Mouse (Mus musculus) intestine, embryonic 15.5 days (tissue): ENCODE measurements around the gene Cd69. TPM values are rescaled to one million over a fixed set of nuclear protein-coding genes. Genes with fewer than 3 reads are reported as not detected.

Source experiments
- ATAC-seq: fragments of 200-750 bp; cut with Nextera tagmentation; 2 replicates; pipeline ENCODE4 v1.8.0; 2017; ENCODE audit warnings: moderate TSS enrichment, moderate library complexity
- H3K27ac ChIP-seq: fragments of 300-500 bp; sonication (generic); 2 replicates; pipeline ENCODE4 v1.5.1; 2015; ENCODE audit warnings: mild to moderate bottlenecking, inconsistent platforms
- H3K27me3 ChIP-seq: fragments of 300-500 bp; sonication (generic); replicated peaks from 2 replicates; pipeline ENCODE4 v1.6.1; 2015; ENCODE audit warnings: inconsistent platforms
- H3K36me3 ChIP-seq: fragments of 300-500 bp; sonication (generic); 2 replicates; pipeline ENCODE4 v1.6.1; 2015; ENCODE audit warnings: inconsistent platforms
- H3K4me1 ChIP-seq: fragments of 300-500 bp; sonication (generic); replicated peaks from 2 replicates; pipeline ENCODE4 v1.6.1; 2015; ENCODE audit warnings: inconsistent platforms
- H3K4me2 ChIP-seq: fragments of 300-500 bp; sonication (generic); replicated peaks from 2 replicates; pipeline ENCODE4 v1.6.1; 2015; ENCODE audit warnings: mild to moderate bottlenecking, inconsistent platforms
- H3K4me3 ChIP-seq: fragments of 300-500 bp; sonication (generic); replicated peaks from 2 replicates; pipeline ENCODE4 v1.5.1; 2015; ENCODE audit warnings: inconsistent platforms
- H3K9ac ChIP-seq: fragments of 300-500 bp; sonication (generic); 2 replicates; pipeline ENCODE4 v1.6.1; 2015; ENCODE audit warnings: inconsistent platforms
- H3K9me3 ChIP-seq: fragments of 300-500 bp; sonication (generic); 2 replicates; pipeline ENCODE4 v1.6.1; 2016; ENCODE audit warnings: inconsistent platforms
- WGBS: fragments of 180-500 bp; shearing (Covaris S2); methylation state at CpG from one replicate; pipeline ENCODE4 v1.1.7; 2015; 5-methylcytosine and 5-hydroxymethylcytosine counted together
- polyA plus RNA-seq: library from polyadenylated mRNA; unstranded; fragments of >200 nt; fragmentation: Nextera tagmentation; extraction: Ambion mirVana; gene quantifications from 2 replicates; pipeline ENCODE4 v1.2.1, GENCODE M21; 2015

Gene Cd69
- polyA plus RNA-seq, 1 experiment from 2014 or later, result 0.28 TPM

DNA sequence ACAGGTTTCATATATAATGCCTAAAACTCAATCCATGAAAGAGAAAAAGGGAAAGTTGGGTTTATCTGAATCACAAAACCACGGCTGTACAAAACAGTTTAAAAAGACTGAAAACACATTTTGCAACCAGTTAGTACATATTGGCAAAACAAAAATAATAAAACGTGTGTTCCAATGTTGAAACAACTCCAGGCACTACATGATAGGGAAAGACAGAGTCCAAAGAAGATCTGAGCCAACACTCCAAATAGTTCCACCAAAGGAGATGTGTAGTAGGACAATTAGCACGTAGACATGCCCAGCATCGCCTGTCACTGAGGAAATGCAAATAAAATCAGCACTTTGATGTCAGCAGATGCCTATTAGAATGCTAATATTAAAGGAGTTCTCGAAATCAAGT lies 33.8 kb downstream of the Cd69 start:
- no peak overlapping the region for H3K9ac ChIP-seq
- H3K4me1 ChIP-seq, result no peaks in the 10 kb centered on the region
- H3K27ac ChIP-seq, result no peak overlapping the region
- H3K36me3 ChIP-seq, result no peaks in the 10 kb centered on the region
- no peak for ATAC-seq
- no peaks in the 10 kb centered on the region for H3K9me3 ChIP-seq
- H3K27me3 ChIP-seq, result no peaks in the 10 kb centered on the region
- 68% methylated on average over 5 of the region's 5 CpGs for WGBS
- H3K4me3 ChIP-seq, result no peak overlapping the region
- no peak overlapping the region for H3K4me2 ChIP-seq

DNA sequence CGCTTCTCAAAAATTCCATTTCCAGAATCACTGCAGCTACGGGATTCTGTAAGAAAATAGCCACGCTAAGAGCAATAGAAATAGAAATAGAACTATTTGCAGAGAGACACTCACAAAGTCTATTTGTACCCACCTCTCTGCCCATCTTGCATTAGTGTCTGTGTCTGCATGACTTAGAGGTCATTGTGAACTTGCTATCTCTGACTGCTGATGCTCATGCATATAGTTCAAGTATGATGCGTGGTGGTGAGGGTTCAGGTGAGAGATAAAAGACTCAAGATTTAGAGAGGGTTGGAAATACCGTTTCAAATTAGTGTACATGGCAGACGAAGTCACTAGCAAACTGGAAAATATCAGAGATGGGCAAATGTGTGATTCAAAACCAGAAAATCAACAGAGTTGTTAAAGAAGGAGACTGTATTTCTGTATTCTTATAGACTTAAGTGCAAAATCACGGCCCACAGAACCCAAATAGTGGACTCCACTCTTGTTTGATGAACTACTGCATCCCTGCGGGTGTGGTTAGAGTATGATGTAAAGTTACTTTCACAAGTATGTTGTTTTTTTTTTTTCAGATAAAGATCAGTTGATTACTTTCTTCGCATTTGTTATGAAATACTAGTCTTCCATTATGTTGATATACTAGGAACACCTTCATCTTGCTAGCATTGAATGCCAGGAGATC lies 35.5 kb downstream of the Cd69 start:
- ATAC-seq, result no peak
- Histone ChIP-seq H3K36me3 (no peaks in the 10 kb centered on the region), H3K4me1 (0 out of 2 replicates have a peak, but pooled peaks cover 4% of the 10 kb centered on the region), H3K9me3 (no peaks in the 10 kb centered on the region), H3K9ac (no peak overlapping the region), H3K27ac (no peak overlapping the region), H3K4me3 (no peak overlapping the region), H3K27me3 (no peaks in the 10 kb centered on the region), H3K4me2 (no peak overlapping the region)
- WGBS, result 89% methylated on average over 9 of the region's 9 CpGs

DNA sequence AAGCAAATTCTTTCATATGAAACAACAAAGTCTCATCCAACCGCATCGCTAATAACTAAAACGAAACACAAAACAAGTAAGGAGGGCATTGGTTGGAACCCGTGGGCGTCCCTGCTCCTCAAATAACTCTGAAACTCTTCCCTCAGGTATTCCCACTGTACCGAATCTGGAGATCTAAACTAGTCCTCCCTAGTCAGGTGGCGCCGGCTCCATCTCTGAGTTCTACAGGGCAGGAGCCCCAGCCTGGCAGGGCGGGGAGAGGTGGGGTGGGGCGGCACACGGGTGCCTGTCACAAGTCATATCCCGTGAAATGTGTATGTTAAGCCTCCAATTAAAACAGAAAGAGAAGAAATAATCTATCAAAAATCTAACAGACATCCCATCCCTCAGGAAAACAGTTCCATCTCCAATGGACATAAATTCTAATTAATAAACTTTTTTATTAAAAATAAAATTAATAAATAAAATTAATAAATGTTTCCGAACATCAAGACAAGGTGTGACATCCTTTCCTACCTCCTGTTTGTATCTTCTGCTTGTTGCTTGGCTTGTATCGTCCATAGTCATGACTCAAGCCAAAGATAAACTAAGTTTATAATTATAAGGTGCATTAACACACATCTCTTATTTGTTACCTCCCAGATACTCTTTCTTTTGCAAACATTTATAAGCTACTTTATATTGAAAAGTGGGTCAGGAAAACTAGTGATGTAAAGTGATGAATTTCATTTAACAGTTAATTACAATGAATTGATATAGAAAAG lies 36.8 kb downstream of the Cd69 start:
- WGBS, result 12% methylated on average over 14 of the region's 14 CpGs
- Histone ChIP-seq H3K4me2 (peak overlapping the region; percentile 61), H3K27ac (0 out of 2 replicates have a peak overlapping the region, but pooled peaks have one; percentile 48), H3K9me3 (no peaks in the 10 kb centered on the region), H3K36me3 (no peaks in the 10 kb centered on the region), H3K4me3 (peak overlapping the region; percentile 55), H3K27me3 (no peaks in the 10 kb centered on the region), H3K4me1 (0 out of 2 replicates have a peak, but pooled peaks cover 7% of the 10 kb centered on the region), H3K9ac (peak overlapping the region; percentile 52)
- peak; percentile 92 for ATAC-seq

DNA sequence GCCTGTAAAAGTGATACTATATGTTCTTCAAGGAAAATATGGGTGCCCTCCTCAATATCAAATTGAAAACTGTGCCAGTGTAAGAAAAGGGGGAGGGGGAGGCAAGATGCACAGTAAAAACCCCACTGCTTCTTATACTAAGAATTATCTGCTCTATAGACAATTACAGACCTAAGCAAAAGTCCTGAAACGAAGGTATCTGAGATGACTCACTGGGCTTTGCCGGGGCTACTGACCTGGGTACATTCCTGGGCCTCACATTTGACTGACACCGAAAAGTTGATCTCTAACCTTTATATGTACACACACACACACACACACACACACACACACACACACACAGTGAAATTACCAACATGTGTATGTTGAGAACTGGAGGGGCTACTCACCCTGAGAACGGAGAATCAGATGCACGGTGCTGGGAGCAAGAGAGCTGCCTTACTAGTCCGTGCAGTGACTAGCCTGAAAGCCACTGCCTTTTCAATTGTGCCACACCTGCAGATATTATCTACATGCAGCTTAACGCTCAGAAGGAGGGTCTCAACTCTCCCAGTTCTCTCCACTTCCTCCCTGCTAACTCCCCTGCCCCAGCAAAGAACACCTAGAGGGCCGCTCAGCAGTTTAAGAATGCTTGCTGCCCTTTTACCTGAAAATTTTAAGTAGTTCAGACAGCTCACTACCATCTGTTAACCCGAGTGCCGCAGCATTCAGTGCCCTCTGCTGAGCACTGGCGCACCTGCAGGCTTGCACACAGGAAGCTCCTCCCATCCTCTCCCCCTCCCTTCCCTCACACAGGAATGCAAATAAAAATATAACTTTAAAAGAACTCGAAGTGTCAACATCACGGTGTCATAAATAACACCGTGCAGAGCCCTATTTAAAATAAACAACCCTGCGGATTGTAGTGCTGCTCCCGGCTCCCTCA lies 37.6 kb downstream of the Cd69 start:
- peak overlapping the region; percentile 84 for H3K27ac ChIP-seq
- peak overlapping the region; percentile 61 for H3K4me2 ChIP-seq
- H3K4me3 ChIP-seq, result peak overlapping the region; percentile 55
- H3K27me3 ChIP-seq, result no peaks in the 10 kb centered on the region
- ATAC-seq, result peak; percentile 97
- no peaks in the 10 kb centered on the region for H3K36me3 ChIP-seq
- peak overlapping the region; percentile 52 for H3K9ac ChIP-seq
- 0 out of 2 replicates have a peak, but pooled peaks cover 7% of the 10 kb centered on the region for H3K4me1 ChIP-seq
- H3K9me3 ChIP-seq, result no peaks in the 10 kb centered on the region
- WGBS, result 16% methylated on average over 16 of the region's 16 CpGs

DNA sequence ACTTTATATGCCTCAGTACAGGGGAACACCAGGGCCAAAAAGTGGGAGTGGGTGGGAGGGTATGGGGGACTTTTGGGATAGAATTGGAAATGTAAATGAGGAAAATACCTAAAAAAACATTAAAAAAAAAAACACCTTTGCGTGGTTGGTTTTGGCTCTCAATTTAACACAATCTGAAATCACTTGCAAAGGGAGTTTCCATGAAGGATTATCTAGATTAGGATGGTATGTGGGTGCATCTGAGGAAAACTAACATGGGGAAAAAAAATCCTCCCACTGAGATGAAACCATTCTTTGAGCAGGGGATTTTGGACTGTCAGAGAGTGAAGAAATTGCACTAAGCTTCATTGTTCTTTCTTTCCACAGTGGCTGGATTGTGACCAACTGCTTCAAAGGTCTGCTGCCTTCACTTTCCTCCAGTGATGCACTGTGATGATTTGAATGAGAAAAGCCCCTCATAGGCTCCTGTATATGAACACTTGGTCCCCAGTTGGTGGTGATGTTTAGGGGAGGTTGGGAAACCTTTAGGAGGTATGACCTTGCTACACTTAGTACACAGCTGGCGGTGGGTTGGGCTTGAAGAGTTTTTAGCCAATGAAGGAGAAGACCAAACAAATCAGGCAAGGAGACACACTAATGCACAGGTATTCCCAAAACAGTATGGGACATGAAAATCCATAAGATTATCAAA lies 38.4 kb downstream of the Cd69 start:
- Histone ChIP-seq H3K9me3 (no peaks in the 10 kb centered on the region), H3K9ac (no peak overlapping the region), H3K27me3 (no peaks in the 10 kb centered on the region), H3K36me3 (no peaks in the 10 kb centered on the region), H3K4me2 (peak overlapping the region; percentile 61), H3K27ac (peak overlapping the region; percentile 84; the same call in 1 of the 2 replicates), H3K4me3 (peak overlapping the region; percentile 55), H3K4me1 (0 out of 2 replicates have a peak, but pooled peaks cover 7% of the 10 kb centered on the region)
- WGBS, result 82% methylated on average over 2 of the region's 2 CpGs
- no peak for ATAC-seq

DNA sequence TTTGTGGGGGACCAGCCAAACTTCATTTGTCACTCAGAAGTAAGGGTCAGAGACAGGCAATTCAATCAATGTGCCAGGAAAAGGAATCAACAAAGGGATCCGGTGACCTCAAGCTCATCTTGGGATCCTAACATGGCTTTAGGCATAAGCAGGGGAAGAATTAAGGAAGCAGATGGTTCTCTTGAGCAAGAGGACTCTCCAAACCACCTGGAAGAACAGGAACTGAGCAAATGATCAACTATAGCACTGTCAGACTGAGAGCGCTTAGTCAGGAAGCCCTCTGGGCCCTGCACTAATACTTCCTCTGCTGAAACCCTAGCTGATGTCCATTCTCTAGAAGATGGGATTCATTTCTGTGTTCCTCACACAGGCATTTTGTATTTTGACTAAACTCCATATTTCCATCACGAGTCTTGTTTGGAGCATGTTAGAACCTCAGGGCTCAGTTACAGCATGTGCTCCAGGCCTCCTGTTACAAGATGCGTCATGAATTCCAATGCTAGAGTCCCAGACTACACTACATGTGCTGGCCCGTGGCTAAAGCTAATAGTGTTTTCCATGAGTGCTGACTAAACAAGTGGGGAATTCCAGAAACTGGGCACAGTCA lies 39.3 kb downstream of the Cd69 start:
- Histone ChIP-seq H3K4me1 (0 out of 2 replicates have a peak, but pooled peaks cover 10% of the 10 kb centered on the region), H3K27ac (peak overlapping the region; percentile 19), H3K9ac (no peak overlapping the region)

DNA sequence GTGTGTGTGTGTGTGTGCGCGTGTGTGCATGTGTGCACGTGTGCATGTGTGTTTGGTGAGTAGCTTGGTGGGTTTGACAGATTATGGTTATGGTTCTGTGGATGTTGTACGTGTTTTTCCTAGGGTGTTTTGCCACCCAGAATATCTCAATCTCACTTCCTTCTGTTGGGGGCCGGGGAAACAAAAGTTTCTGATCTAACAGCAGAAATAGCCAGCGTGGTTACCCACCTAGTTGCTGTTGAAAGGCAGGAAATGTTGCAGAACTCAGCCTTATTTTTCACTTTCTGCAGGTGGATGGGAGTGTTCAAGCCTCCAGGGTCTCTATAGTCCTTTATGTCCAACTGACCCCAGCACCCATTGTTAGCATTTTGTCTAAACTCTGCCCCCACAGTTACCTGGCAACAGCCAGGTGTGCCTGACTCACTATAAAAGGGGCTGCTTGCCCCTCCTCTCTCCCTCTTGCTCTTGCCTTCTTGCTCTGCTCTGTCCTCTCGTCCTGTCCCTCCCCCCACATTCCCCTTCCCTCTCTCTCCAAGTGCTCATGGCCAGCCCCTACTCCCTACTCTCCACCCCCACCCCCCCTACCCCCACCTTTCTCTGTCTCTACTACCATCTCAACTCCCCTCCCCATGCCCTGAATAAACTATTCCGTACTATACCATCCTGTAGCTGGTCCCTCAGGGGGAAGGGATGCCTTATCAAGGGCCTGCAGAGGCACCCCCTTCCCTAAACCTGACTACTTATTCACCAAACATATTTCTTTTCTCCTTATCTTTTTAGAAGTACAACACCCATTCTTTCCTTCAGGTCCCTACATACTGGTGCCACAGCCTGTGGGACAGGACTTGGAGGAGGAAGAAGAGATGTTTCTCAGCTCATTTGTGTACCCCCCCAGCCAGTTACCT lies 40.5 kb downstream of the Cd69 start:
- 62% methylated on average over 8 of the region's 8 CpGs for WGBS
- Histone ChIP-seq H3K4me2 (no peak overlapping the region; the same call in 1 of the 2 replicates), H3K9me3 (no peaks in the 10 kb centered on the region), H3K9ac (no peak overlapping the region), H3K27ac (peak overlapping the region; percentile 40; the same call in 1 of the 2 replicates), H3K4me1 (peaks cover 17% of the 10 kb centered on the region; the same call in 1 of the 2 replicates), H3K27me3 (no peaks in the 10 kb centered on the region), H3K4me3 (no peak overlapping the region), H3K36me3 (no peaks in the 10 kb centered on the region)
- ATAC-seq, result no peak

More for the DNA sequence above, 39.3 kb downstream of the Cd69 start:
- WGBS, result 77% methylated on average over 5 of the region's 5 CpGs
- Histone ChIP-seq H3K4me2 (peak overlapping the region; percentile 24; the same call in 1 of the 2 replicates), H3K9me3 (no peaks in the 10 kb centered on the region), H3K36me3 (no peaks in the 10 kb centered on the region), H3K27me3 (no peaks in the 10 kb centered on the region), H3K4me3 (no peak overlapping the region)
- no peak for ATAC-seq

DNA sequence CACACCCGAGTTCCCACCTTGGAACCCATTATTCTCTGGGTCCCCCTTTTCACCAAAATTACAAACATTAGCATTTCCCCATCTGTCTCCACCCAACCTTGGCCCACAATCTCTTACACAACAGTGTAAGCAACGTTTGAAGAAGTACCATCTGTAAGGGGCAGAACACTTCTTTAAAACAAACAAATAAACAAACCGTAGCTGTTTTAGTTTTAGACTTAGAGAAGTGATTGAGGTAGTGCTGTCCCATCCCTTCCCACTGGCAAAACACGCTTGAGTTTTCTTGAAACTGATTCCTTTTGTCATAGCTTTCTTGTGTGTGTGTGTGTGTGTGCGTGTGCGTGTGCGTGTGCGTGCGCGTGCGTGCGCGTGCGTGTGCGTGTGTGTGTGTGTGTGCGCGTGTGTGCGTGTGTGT lies 41.3 kb downstream of the Cd69 start:
- Histone ChIP-seq H3K4me2 (no peak overlapping the region), H3K27ac (peak overlapping the region; percentile 40; the same call in 1 of the 2 replicates), H3K27me3 (no peaks in the 10 kb centered on the region), H3K9me3 (no peaks in the 10 kb centered on the region), H3K9ac (no peak overlapping the region), H3K4me3 (no peak overlapping the region), H3K4me1 (peaks cover 17% of the 10 kb centered on the region; the same call in 1 of the 2 replicates), H3K36me3 (no peaks in the 10 kb centered on the region)
- 86% methylated on average over 18 of the region's 18 CpGs for WGBS
- ATAC-seq, result no peak

DNA sequence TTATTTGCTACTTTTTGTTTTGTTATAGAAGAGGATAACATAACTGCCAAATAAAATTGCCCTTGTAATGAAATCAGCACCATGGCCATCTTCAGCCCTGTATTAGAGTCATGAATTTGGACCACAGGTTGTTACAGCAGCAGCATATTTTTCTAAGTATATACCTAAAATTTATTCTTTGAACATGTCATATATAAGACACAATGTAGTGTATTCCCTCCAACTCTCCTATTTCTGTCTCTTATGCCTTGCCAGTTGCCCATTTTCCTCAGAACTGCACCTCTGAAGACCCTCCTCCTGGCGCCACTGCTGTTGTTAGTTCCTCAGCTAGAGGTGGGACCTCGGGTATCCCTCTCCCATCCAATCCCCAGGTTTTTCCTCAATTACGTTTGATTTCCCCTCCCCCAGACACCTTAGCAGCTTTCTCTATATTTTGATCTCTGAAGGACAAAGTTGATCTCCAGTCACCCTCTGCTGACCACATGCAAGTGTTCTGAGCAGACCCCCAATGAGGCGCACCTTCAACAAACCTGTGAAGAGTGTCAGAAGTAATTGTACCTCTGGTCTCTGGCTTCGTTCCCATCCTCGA lies 41.8 kb downstream of the Cd69 start:
- ATAC-seq, result no peak
- WGBS, result 84% methylated on average over 6 of the region's 6 CpGs
- Histone ChIP-seq H3K9ac (no peak overlapping the region), H3K9me3 (no peaks in the 10 kb centered on the region), H3K27me3 (no peaks in the 10 kb centered on the region), H3K27ac (peak overlapping the region; percentile 40; the same call in 1 of the 2 replicates), H3K4me3 (no peak overlapping the region), H3K4me1 (peaks cover 17% of the 10 kb centered on the region; the same call in 1 of the 2 replicates), H3K36me3 (no peaks in the 10 kb centered on the region), H3K4me2 (no peak overlapping the region)

DNA sequence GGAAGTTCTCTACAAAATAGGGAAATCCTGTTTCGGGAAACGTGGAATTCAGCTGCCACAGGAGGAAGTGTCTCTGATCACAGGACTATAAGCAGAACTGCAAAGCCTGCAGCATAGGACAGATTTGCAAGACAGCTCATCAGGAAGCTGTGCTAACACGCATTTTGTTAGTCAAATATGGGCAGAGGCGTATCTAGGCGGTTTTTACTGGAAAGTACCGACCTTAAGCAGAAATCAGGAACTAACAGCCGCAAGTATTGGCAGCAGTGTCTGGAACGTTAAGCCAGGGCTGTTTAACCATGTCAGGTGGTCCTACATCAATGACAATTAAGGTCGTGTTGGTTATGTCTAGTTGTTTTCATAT lies 42.4 kb downstream of the Cd69 start:
- H3K9ac ChIP-seq, result no peak overlapping the region
- 70% methylated on average over 9 of the region's 9 CpGs for WGBS
- no peak overlapping the region for H3K4me3 ChIP-seq
- peaks cover 17% of the 10 kb centered on the region; the same call in 1 of the 2 replicates for H3K4me1 ChIP-seq
- no peaks in the 10 kb centered on the region for H3K27me3 ChIP-seq
- H3K4me2 ChIP-seq, result no peak overlapping the region
- H3K27ac ChIP-seq, result no peak overlapping the region
- ATAC-seq, result no peak
- no peaks in the 10 kb centered on the region for H3K36me3 ChIP-seq
- H3K9me3 ChIP-seq, result no peaks in the 10 kb centered on the region
